Mouse (Mus musculus) sigmoid colon, adult 10 weeks (tissue): Measurements from ENCODE around the gene Nek4. TPM values are rescaled to one million over a fixed set of nuclear protein-coding genes. Genes with fewer than 3 reads are reported as not detected.

ENCODE experiments used
- polyA plus RNA-seq: library from polyadenylated mRNA; stranded (reverse); fragments of 350-450 nt; fragmentation: Illumina TruSeq; extraction: RNeasy Lipid Tissue Mini Kit (QIAGEN cat#74804); gene quantifications from one replicate; pipeline ENCODE4 v1.2.3, GENCODE M21; 2014; ENCODE audit warnings: low read depth, low replicate concordance

Gene Nek4
- 16.5 TPM for polyA plus RNA-seq

GRCm38 (mm10) chr14:30951154-30951825 lies at the start of gene Nek4:
TSS of gene Nek4 (plus strand) at chr14:30951377.

GRCm38 (mm10) chr14:30923375-30924105 lies 27.6 kb upstream of the Nek4 start, which contains the start of gene Itih3:
TSS of gene Itih3 (minus strand) at chr14:30923760.

GRCm38 (mm10) chr14:30943038-30943437 lies 8.1 kb upstream of the Nek4 start, which contains the start of gene Itih1:
TSS of gene Itih1 (minus strand) at chr14:30943289.

GRCm38 (mm10) chr14:31001307-31002205 lies 50.4 kb downstream of the Nek4 start, which contains the start of the genes Glt8d1 and Spcs1:
TSS of gene Glt8d1 (plus strand) at chr14:31001400.
TSS of gene Spcs1 (minus strand) at chr14:31001672.

DNA sequence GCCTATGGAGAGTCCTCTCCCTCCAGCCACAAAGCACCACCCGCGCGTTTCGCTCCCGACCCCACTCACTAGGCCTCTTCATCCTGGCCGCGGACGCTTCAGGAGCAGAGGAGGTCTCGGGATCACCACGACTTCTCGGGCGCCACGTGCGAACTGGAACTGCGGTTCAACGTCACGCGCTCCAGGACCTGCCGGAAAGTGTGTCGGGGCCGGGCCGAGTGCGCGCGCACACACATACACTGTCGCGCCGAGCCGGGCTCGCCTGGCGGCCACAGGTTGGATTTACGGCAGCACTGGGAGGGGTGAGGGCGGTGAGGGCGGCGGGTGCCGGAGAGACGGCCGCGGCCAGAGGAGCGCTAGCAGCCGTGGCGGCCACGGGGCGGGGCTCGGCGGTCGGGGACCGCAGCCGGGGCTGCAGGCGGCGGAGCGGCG lies 67.7 kb downstream of the Nek4 start, which contains the start of the genes Pbrm1 and Gnl3:
TSS of gene Pbrm1 (plus strand) at position 279 of the 432 bp plus-strand sequence.
TSS of gene Gnl3 (minus strand) at position 293 of the 432 bp plus-strand sequence.

Other genes with a start within 250 kb of the Nek4 start
- gene Sfmbt1, start 236.5 kb upstream of the Nek4 start, polyA plus RNA-seq, result 12.1 TPM
- 5.6 TPM for gene Tmem110, start 125.8 kb upstream of the Nek4 start, polyA plus RNA-seq
- 8.3 TPM for gene Mustn1, start 72.2 kb upstream of the Nek4 start, polyA plus RNA-seq
- gene Itih4, start 64.9 kb upstream of the Nek4 start, polyA plus RNA-seq, result not detected
- gene Itih3, start 27.6 kb upstream of the Nek4 start, polyA plus RNA-seq, result 0.19 TPM
- gene Itih1, start 8.1 kb upstream of the Nek4 start, polyA plus RNA-seq, result not detected
- gene Glt8d1, start 50.0 kb downstream of the Nek4 start, polyA plus RNA-seq, result 78.8 TPM
- gene Spcs1, start 50.3 kb downstream of the Nek4 start, polyA plus RNA-seq, result 331 TPM
- gene Pbrm1, start 67.8 kb downstream of the Nek4 start, polyA plus RNA-seq, result 84.8 TPM
- gene Gnl3, start 67.8 kb downstream of the Nek4 start, polyA plus RNA-seq, result 120 TPM
- gene Smim4, start 177.6 kb downstream of the Nek4 start, polyA plus RNA-seq, result 6.5 TPM
- gene Nt5dc2, start 179.7 kb downstream of the Nek4 start, polyA plus RNA-seq, result not detected
- gene Stab1, start 217.3 kb downstream of the Nek4 start, polyA plus RNA-seq, result 17.6 TPM